Mouse (Mus musculus) heart, adult 2 months (tissue): ENCODE measurements around the gene Tpk1. TPM values are rescaled to one million over a fixed set of nuclear protein-coding genes. Genes with fewer than 3 reads are reported as not detected.
A peak's percentile ranks its signal among the peaks of the same experiment; 100 is the strongest.

ENCODE experiments used
- DNase-seq, 2 experiments: peaks; one replicate each; pipeline ENCODE4 v3.0.0; 2021
- H3K27ac ChIP-seq: fragments of 200-600 bp; 2 replicates; pipeline ENCODE4 v1.8.1; 2022
- H3K27me3 ChIP-seq: fragments of 200-500 bp; 2 replicates; pipeline ENCODE4 v1.6.1; 2012; ENCODE audit warnings: mild to moderate bottlenecking, low read length, inconsistent platforms, mixed read lengths; ENCODE audit not compliant: control insufficient read depth, insufficient read depth
- H3K36me3 ChIP-seq: fragments of 200-500 bp; 2 replicates; pipeline ENCODE4 v1.6.1; 2012; ENCODE audit warnings: low read length, inconsistent platforms; ENCODE audit not compliant: control insufficient read depth, insufficient read depth
- H3K4me1 ChIP-seq: fragments of 200-500 bp; 2 replicates; pipeline ENCODE4 v1.6.1; 2011; ENCODE audit warnings: low read length; ENCODE audit not compliant: control insufficient read depth, insufficient read depth
- H3K4me3 ChIP-seq: fragments of 200-600 bp; 2 replicates; pipeline ENCODE4 v1.8.1; 2022
- H3K79me2 ChIP-seq: fragments of 200-500 bp; replicated peaks from 2 replicates; pipeline ENCODE4 v1.6.1; 2012; ENCODE audit warnings: mild to moderate bottlenecking, inconsistent platforms, low read length, moderate library complexity, mixed read lengths; ENCODE audit not compliant: control insufficient read depth, insufficient read depth
- H3K9ac ChIP-seq: fragments of 200-500 bp; 2 replicates; pipeline ENCODE4 v1.6.1; 2012; ENCODE audit warnings: low read depth, mild to moderate bottlenecking, control low read depth, inconsistent platforms, low read length, mixed read lengths
- CTCF ChIP-seq: fragments of 200-600 bp; IDR thresholded peaks from 2 replicates; pipeline ENCODE4 v1.8.1; 2022; ENCODE audit warnings: antibody characterized with exemption, mild to moderate bottlenecking, moderate library complexity
- EP300 ChIP-seq: fragments of 200-500 bp; IDR thresholded peaks from 2 replicates; pipeline ENCODE4 v1.6.1; 2011; ENCODE audit warnings: low read depth, low read length, control low read depth; ENCODE audit not compliant: insufficient read depth
- POLR2A ChIP-seq: fragments of 200-500 bp; IDR thresholded peaks from 2 replicates; pipeline ENCODE4 v1.6.1; 2011; ENCODE audit warnings: mild to moderate bottlenecking, low read depth, low read length, control low read depth; ENCODE audit not compliant: insufficient read depth
- WGBS: fragments of 180-500 bp; shearing (Covaris S2); methylation state at CpG from one replicate; pipeline ENCODE4 v1.1.7; 2018; 5-methylcytosine and 5-hydroxymethylcytosine counted together
- intact Hi-C: fragments of 180-260 bp; cut with DNase I; formaldehyde crosslinking; loops from one replicate; pipeline ENCODE4 v1.15.1; 2025
- polyA plus RNA-seq: library from polyadenylated mRNA; depleted of rRNA; stranded (reverse); fragments of >200 nt; gene quantifications from 2 replicates; pipeline ENCODE4 v1.2.3, GENCODE M21; 2012
- total RNA-seq, 2 experiments: library from RNA; stranded (reverse); gene quantifications; 2 replicates each; pipeline ENCODE4 v1.2.3; 2021

Gene Tpk1
- total and polyA plus RNA-seq, 3 experiments: 1.4 to 5.4 (median 1.9) TPM

GRCm38 (mm10) chr6:43296798-43297507, 369.1 kb downstream of the Tpk1 start:
- DNase-seq: no peak
- WGBS: 38% methylated on average over 7 of the region's 7 CpGs
- Histone ChIP-seq H3K27ac (no peak overlapping the region), H3K4me3 (no peak overlapping the region), H3K4me1 (peaks cover 4% of the 10 kb centered on the region), H3K79me2 (no peaks in the 10 kb centered on the region), H3K27me3 (no peaks in the 10 kb centered on the region), H3K36me3 (no peaks in the 10 kb centered on the region), H3K9ac (no peak overlapping the region)
- intact Hi-C loops: loop anchor here (1.0 to 5.0 kb wide), 2 partner anchors 43 to 275 kb away; no protein-coding TSS in a partner anchor
- peak; percentile 89 for TF ChIP-seq CTCF
- TF ChIP-seq EP300: no peak

- TF ChIP-seq CTCF (no peak), POLR2A (no peak), EP300 (no peak)
- intact Hi-C loops: loop anchor here (5.0 kb wide), 1 partner anchor 274 kb away; no protein-coding TSS in a partner anchor
- DNase-seq: no peak
- Histone ChIP-seq H3K79me2 (no peaks in the 10 kb centered on the region), H3K27me3 (no peaks in the 10 kb centered on the region), H3K4me3 (no peak overlapping the region), H3K9ac (no peak overlapping the region), H3K4me1 (peaks cover 4% of the 10 kb centered on the region), H3K27ac (no peak overlapping the region), H3K36me3 (no peaks in the 10 kb centered on the region)
- WGBS: 17% methylated on average over 5 of the region's 5 CpGs
These were observed 370.2 kb downstream of the Tpk1 start for GRCm38 (mm10) chr6:43295908-43296307.
